Mouse (Mus musculus): ENCODE measurements around the gene Chd8.

Gene Chd8

DNA sequence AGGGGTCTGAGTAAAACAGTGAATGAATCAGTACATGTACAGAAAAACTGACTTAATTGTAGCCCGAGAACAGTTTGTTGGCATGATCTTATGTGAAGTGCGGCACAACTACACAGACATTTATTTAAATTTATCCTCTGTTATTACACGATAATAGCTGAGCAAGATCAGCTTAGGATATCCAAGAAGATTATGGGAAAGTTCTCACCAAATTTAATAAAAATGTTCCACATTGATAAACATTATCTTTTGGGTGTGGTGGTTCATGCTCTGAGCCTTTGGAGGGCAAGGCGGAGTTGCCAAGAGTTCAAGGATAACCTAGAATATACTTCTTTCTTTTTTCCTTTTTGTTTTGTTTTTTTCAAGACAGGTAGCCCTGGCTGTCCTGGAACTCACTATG is 58.2 kb downstream of the Chd8 start:
- DNase-seq (ENCODE audit: low spot score in 2 of 2), result no peak

DNA sequence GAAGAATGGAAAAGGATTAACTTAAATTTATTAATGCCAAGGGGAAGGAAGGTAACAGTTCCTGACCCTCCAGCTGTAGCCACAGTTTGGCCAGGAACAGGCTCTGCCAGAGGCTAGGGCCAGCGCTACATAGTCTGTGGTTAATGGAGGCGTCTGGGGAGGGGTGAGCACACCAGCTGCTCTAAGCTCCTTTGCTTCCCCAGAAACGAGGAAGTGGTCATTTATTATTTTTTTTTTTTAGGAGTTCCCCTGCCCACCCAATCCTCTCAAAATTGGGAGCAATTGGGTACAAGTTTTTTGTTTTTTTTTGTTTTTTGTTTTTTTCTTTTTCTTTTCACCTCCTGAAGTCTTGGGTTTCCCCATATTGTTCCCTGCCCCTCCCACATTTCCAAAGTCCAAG is 59.4 kb downstream of the Chd8 start:
- DNase-seq (ENCODE audit: low spot score in 2 of 2), result no peak

DNA sequence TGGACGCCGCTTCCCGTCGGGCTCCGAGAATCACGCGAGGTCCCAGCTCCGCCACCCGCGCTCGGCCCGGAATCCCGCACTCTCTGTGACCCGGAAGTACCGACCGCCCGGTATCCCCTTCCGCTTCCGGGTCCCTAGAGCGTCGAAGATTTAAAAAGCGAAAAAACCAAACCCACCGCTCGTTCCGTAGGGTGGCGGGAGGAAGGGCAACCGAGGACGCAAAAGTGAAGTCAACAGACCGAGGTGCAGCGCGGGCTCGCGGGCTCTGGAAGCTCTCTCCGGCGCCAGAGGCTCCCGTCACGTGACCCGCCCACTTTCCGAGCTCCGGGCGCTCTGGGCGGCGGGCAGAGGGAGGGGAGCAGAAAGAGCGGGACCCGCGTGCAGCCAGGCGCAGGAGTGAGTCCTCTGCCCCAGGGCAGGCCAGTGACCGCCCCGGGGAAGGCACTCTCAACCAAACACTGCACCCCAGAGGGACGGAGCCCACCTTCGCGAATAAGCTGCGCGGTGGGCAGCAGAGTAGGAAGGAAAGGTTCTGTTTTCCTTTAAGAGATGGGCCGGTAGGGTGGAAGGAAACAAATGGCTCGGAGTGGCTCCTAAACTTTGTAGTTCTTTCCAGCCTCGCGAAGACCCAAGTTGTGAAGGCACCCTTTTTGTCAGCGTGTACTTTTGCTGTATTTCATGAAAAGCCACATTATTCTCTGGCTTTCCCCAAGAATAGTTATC is 60.3 kb downstream of the Chd8 start, which contains the start of gene Supt16:
Supt16 (minus strand) TSS at position 261 of the 723 bp plus-strand sequence.
- DNase-seq (ENCODE audit: low spot score in 2 of 2), result peak; percentile 68 to 70

DNA sequence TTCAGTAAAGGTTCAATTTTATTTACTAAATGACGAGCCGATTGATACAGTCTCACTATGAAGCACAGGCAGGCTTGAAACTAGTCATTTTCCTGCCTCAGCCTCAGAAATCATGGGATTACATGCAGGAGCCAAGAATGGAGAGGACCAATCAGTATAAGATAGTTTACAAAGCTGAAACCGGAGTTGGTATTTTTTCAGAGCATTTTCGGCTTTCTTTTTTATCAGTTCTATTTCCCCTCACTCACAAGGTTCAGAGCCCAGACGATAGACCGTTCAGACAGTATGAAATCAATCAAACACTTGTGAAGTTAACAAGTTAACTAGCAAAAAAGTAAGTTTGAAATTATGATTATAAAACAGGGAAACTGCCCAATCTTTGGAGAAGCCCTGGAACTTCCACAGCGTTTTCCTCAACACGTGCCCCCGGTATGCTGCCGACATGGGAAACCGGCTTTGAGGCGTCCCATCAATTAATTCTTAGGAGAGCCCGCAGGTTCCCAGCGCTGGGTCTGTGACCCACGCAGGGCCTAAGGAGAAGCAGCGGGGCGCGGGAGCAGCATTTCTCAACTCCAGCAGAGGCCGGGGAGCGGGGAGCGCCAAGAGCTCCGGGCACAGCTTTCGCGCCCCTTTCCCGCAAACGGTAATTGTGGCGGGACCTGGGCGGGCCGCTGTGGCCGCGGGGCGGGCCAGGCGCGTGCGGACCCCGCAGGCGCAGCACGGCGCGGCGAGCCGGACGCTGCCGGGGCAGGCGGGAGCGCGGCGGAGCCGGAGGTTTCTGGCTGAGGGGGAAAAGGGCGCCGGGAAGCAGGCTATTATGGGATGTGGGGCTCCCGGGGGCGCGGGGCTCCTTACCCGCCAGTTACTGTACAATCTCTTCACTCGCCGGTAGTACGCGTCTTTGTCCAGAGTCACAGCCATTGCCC is 61.1 kb downstream of the Chd8 start:
- peak in 1 of 2 experiments; percentile 6 for DNase-seq (ENCODE audit: low spot score in 2 of 2)

DNA sequence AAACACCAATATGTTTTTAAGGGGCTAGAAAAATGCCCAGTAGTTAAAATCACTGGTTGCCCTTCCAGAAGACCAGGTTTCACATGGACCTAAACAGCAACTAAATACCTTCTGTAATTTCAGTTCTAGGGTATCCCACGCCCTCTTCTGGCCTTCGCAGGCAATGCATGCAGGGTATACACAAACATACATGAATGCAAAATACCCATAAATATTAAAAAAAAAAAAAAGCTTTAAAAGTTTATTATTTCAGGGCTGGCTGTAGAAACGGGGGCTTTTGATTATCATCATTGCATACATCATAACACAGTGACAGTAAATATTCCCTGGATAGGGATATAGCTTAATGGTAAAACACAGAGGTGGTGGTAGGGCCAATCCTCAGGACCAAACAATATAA is 61.9 kb downstream of the Chd8 start:
- no peak for DNase-seq (ENCODE audit: low spot score in 2 of 2)

DNA sequence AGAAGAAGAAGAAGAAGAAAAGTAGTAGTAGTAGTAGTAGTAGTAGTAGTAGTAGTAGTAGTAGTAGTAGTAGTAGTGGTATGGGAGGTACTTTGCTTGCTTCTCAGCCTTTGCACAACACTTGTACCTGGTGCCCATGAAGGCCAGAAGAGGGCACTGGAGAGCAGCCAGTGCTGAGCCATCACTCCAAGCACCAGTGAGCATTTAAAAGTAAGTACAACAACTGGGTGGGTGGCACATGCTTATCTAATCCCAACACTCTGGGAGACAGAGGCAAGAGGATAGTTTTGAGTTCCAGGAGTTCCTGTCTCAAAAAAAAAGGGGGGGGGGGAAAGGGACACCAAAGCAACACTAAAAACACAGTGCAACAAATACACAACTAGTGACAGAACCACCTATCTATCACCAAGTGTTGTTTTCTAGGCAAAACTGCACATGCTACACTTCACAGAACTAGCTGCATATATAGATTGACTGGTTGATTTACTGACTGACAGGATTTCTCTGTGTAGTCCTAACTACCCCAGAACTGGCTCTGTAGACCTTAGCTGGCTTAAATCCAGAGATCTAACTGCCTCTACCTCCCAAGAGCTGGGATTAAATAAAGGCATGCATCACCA is 66.7 kb downstream of the Chd8 start:
- DNase-seq (ENCODE audit: low spot score in 2 of 2), result no peak

DNA sequence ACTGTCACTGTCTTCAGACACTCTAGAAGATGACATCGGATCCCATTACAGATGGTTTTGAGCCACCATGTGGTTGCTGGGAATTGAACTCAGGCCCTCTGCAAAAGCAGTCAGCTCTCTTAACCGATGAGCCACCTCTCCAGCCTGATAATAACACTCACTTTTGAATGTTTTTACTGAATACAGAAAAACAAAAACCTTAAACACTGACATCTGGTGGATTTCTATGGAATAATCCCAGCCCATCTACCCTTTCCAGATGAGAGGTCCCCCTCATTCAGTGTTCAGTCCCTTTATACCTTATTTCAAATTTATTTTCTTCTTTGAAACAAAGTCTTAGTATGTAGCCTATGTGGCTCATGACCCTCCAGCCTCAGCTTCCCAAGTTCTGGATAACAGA is 68.1 kb downstream of the Chd8 start:
- DNase-seq (ENCODE audit: low spot score in 2 of 2), result no peak

DNA sequence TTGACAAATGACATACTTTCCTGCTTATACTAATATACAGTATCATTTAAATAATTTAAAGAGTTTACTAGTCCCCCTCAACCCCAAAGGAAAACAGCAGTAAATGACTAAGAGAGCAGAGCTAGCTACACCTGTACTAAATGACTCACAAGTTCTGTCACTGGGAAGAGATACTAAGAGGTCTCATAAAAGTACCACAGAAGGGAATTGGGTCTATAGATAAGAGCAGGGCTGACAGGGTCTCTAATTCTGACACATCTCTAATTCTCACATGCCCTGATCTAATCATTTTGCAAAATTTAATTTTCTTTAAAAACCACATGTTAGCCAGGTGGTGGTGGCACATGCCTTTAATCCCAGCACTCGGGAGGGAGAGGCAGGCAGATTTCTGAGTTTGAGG is 68.8 kb downstream of the Chd8 start:
- no peak for DNase-seq (ENCODE audit: low spot score in 2 of 2)

DNA sequence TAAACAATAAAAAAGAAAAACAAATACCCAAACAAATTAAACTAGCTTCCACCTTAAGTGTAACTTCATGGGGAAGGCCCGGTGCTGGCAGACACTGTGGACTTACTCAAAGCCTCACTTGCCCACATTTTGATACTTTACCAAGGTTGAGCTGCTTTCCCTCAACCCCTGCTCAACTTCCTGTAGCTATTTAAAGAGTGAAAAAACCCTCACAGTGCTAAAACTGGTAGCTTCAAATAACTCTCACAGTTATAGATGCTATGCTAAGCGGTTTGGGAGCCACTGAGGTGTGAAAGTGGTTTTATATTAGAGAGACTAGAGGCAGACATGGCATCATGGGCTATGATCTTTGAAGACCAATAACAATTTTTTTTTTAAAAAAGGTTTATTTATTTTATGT is 91.0 kb downstream of the Chd8 start:
- DNase-seq (ENCODE audit: low spot score in 2 of 2), result no peak

DNA sequence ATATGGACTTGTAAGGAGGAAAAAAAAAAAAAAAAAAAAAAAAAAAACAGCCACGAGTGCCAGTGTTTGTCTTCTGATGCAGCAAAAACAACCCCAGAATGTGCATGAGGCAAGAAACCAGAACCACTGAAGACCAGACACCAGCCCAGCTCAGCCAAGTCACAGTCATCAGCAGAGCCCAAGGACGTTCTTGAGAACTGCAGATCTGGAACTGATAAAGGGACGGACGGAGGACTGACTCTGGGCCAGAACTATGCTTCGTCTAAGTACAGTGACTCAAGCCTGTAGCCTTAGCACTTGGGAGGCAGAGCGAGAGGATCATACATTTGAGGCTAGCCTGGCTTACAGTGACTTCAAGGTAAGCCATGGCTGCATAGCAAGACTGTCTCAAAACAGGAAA is 96.7 kb downstream of the Chd8 start:
- no peak for DNase-seq (ENCODE audit: low spot score in 2 of 2)

DNA sequence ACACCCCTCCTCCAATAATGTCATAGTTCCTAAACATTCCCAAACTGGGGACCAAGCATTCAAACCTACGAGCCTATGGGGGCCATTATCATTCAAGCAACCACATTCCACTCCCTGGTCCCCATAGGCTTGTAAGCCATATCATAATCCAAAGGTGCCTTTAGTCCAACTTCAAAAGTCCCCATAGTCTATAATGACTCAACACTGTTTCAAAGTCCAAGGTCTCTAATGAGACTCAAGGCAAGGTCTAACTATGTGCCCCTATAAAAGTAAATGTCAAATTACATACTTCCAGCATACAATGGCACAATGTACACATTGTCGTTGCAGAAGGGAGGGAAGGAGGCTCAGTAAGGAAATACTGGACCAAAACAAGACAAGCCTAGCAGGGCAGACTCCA is 102.6 kb downstream of the Chd8 start:
- no peak for DNase-seq (ENCODE audit: low spot score in 2 of 2)

DNA sequence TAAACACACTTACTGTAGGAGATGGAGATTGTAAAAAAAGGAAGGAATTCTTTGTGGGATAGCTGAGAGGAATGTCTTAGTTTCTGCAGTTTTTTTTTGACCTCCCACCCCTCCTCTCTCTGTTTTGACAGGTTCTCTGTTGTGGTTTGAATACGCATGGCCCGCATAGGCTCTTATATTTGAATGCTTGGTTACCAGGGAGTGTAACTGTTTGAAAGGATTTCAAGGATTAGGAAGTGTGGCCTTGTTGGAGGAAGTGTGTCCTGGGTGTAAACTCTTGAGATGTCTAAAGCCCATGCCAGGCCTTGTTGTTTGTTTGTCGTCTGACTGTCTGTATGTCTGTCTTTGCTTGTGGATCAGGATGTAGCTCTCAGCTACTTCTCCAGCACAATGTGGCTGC is 105.0 kb downstream of the Chd8 start:
- no peak for DNase-seq (ENCODE audit: low spot score in 2 of 2)

DNA sequence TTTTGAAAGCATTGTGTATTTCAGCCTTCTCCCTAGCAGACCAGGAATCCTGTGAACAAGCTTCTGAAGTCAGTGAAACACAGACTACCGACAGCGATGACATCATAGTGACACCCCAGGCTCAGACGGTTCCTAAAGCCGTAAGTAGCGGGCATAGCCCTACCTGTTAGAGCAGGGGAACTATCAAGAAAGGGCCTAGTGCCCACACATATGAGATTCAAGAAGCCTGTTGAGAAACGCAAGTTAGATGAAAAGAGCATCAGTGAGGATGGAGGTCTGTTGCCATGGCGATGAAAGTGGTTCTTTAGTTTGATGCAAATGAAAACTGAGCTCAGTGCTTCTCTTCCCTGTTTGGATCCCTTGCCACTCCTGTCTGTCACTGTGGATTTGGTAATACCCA is 105.4 kb downstream of the Chd8 start:
- DNase-seq (ENCODE audit: low spot score in 2 of 2), result peak; percentile 17 to 25

DNA sequence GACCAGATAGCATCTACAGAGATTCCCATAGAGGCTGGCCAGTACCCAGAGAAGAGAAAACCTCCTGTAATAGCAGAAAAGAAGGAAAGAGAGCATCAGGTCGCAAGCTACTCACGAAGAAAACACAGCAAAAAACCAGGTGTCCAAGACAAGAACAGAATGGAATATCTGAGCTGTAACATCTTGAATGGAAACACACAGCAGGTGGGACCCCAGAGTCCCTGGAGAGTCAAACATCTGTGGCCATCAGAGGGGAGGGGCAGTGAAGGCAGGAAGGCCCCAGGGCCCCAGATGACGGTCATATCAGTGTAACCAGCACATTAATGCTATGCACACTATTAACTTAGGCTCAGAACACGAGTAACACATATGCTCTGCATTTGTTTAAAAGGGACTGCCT is 107.7 kb downstream of the Chd8 start:
- no peak for DNase-seq (ENCODE audit: low spot score in 2 of 2)

Data from frontal cortex, postnatal 14 days (tissue).